Mouse (Mus musculus) thymus, postnatal 36 days (tissue): ENCODE measurements around the gene Slco3a1.

Experiments used
- DNase-seq, 2 experiments: peaks; one replicate each; pipeline ENCODE4 v3.0.0; 2022; ENCODE audit warnings: mixed read lengths in 2 of 2

Gene Slco3a1

GRCm38 (mm10) chr7:74484024-74484385, 70.6 kb downstream of the Slco3a1 start:
- no peak for DNase-seq

DNA sequence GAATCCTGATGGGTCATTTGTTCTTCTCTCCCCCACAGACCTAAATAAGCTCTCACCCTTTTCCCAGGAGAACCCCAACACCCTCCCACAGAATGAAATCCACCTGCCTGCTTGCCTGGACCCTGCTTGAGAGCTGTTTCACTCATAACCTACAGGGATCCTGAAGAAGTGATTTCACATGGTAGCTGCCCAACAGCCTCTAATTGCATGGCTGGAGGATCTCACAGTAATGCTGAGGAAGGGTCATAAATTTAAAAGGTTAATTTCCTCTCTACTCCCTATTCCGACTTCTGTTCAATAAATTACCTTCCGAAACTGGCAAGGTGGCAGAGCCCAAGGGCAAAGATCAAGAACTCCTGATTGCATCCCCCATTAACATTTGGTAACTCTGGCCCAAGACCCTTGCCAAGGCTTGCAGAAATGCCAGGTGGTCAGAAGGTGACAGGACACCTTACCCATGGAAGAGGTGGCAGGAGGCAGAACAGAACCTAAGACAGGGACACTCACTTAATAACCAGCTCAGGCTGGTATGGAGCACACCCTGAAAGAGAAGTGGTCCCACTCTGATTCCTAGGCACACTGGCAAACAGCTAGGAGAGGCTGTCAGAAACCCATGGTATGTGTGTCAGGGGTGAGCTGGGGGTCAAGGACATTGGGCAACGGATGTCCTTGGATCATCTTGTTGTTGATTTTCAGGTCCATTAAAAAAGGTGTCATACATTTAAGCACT, 71.1 kb downstream of the Slco3a1 start:
- no peak for DNase-seq

GRCm38 (mm10) chr7:74471740-74472139, 82.8 kb downstream of the Slco3a1 start:
- DNase-seq, result no peak

- DNase-seq, result no peak
Measured at GRCm38 (mm10) chr7:74466886-74467285, 87.7 kb downstream of the Slco3a1 start.

DNA sequence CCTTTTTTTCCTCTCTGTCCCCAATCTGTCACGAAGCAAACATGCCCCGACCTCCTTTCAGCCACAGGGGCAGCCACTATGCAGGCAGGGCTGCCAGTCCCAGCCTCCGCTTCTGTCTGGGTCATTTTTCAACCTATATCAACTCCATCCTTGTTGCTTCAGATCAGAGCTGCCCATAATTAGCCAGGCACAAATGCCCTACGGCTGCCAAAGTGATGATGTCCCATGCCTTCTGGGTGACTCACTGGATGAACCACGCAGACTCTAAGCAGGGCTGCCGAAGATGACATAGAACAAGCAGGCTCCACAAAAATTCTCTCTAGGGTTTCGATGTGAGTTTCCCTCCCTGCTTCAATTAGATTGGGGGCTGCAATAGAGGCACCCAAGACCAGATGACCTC, 89.9 kb downstream of the Slco3a1 start:
- no peak for DNase-seq

- no peak for DNase-seq
Measured at GRCm38 (mm10) chr7:74462451-74462850, 92.1 kb downstream of the Slco3a1 start.

DNA sequence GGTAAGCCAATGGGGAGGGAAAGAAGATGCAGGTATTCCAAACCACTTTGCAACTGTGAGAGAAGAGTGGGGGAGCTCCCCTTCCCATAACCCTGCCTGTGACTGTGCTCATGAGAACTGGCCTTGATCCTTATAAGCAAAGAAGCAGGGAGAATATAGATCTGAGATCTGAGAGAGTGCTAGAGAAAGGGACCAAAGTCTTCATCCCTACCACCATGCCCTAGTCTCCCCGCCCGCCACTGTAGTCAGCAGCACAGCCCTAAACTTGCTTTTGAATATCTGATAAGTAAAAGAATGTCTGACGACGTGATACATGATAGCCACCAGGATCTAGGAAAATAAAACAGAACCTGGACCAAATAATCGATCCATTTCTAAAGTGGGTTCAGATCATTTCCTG, 92.8 kb downstream of the Slco3a1 start:
- no peak for DNase-seq

- no peak for DNase-seq
Measured at GRCm38 (mm10) chr7:74461146-74461545, 93.4 kb downstream of the Slco3a1 start.

- no peak for DNase-seq
Measured at GRCm38 (mm10) chr7:74459812-74460211, 94.8 kb downstream of the Slco3a1 start.

- DNase-seq, result no peak
Measured at GRCm38 (mm10) chr7:74459277-74459676, 95.3 kb downstream of the Slco3a1 start.

DNA sequence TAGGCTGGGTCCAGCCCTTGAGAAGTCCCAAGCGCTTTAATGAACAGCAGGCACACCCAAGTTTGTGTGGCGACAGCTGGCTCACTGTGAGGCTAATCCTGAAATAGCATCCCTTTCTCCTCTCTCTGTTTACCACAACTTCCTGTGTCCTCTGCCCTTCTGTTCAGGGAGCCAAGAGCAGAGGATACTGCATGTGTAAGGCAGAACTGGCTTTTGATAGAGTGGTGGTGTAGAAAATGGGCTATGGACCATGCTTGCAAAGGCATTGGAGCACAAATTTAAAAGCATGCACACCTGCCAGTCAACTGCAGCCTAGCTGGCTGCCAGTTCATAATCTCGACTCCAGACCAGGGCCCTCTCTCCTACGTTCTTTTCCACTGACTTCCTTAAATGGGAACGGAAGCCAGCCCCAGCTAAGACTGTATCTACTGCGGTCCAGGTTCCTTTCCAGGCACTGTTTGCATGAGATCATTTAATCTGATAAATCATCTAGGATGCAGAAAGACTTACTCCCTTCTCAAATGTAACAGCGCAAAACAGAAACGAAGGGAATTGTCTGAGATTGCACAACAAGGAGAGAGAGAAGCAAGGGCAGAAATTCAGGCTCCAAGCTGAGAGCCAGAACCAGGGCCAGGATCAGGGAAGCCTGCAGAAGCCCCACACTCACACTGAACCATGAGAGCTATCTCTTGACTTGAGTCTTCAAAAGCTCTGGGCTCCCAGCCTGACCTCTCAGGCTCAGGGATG, 95.9 kb downstream of the Slco3a1 start:
- DNase-seq, result no peak

GRCm38 (mm10) chr7:74457347-74457975, 97.1 kb downstream of the Slco3a1 start:
- DNase-seq, result no peak

GRCm38 (mm10) chr7:74456781-74457180, 97.8 kb downstream of the Slco3a1 start:
- no peak for DNase-seq

GRCm38 (mm10) chr7:74451047-74451446, 103.5 kb downstream of the Slco3a1 start:
- no peak for DNase-seq

DNA sequence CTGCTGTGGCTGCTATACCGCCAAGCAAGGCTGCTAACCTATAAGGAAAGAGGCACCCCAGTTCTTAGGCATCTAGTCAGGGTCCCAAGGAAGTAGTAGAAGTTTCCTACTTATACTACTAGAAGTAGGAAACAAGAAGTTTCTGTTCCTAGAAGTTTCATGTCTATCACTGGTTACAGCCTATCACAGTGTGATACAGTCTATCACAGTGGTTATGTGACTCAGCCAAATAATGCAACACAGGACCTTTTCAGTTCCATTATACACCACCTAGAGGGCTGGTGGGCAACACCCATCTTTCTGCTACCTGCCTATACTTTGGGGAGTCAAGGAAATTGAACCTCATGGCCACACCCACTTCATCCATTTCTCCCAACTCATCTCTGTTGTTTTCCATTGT, 104.8 kb downstream of the Slco3a1 start:
- DNase-seq, result no peak

- no peak for DNase-seq
Measured at GRCm38 (mm10) chr7:74447781-74448180, 106.8 kb downstream of the Slco3a1 start.

- no peak for DNase-seq
Measured at GRCm38 (mm10) chr7:74445148-74445547, 109.4 kb downstream of the Slco3a1 start.

DNA sequence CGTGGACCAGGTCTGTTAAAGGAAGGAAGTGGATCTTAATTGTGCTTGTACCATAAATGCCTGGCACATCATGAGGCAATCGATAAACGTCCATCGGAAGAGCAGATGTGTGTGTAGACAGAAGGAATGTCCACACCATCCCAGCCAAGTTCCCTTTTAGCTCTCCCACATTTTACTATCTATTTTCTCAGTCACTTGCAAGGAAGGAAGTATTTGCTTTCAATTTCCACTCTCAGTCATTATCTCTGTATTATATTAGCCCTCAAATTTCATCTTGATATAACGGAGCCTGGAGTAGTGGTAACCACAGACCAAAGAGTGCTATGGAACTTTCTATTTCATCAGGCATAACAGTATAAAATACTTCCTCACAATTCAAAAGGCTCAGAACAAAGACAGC, 112.2 kb downstream of the Slco3a1 start:
- DNase-seq, result no peak

DNA sequence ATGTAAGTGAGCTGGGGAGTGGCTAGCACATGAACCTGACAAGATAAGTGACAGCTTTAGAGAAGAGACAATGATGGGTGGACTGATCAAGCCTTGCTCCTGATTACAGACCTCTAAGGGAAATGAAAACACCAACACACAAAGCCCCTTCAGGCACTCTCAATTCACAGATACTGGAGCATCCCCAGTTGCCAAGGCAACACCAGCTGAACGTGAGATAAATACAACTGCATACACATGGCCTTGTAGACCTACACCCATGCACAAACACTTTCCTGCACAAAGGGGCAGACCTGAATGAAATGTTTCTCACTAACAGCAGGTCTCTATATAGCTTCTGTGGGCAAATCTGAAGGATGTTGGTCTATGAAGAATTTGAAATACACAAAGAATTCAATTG, 117.0 kb downstream of the Slco3a1 start:
- no peak for DNase-seq

GRCm38 (mm10) chr7:74436642-74437041, 117.9 kb downstream of the Slco3a1 start:
- DNase-seq, result no peak

- DNase-seq, result no peak
Measured at GRCm38 (mm10) chr7:74432950-74433349, 121.6 kb downstream of the Slco3a1 start.

DNA sequence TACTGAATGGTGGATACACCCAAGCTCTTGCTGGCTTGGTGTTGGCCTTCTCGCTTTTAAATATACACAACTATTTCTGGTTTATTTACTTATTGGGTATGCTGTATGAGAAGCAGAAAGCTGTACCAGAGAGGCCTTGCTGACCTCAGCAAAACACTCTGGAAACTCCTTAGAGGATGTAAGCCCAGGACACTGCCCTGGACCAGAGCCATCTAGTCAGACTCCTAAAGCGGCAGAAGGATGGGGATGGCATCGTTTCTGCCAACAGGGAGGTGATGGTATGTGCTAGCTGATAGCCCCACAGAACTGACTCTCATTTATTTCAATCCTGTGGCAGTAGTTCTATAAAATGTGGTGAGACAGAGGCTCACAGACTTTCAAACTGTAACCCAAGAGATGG, 125.3 kb downstream of the Slco3a1 start:
- no peak for DNase-seq

DNA sequence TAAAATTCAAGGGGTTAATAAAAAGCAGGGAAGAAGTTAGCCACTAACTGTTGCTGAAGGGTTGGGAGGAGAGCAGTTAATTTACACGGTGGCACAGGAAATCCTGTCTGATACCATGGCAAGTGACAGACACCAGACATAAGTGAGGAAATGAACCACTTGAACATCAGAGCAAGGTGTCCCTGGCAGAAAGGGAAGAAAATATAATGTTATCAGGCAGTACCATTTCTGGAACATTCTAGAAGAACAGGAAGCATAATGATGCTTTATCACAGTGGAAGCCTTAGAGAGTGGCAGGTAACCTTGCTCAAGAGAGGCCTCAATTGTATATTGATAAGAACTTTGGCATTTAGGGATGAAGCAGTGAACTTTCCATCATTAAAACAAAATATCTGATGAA, 127.4 kb downstream of the Slco3a1 start:
- DNase-seq, result no peak

DNA sequence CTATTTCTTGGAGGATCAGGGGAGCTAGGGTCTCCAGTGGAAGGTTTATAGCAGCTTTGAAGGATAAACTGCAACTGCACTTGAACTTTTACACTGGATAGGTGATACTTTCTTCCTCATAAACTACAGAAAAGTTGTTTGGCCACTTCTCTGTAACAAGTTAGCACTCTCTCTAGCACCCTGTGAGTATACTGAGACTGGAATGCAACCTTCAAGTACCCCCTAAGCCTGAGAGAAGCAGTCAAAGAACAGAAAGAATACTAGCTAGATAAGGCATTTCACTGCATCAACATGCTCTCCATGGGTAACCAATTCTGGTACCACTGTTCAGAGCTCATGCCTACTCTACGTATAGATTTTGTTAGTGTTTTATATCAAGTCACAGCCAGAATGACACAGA, 128.6 kb downstream of the Slco3a1 start:
- DNase-seq, result no peak
